Mouse (Mus musculus) megakaryocyte, embryonic 14.5 days (primary cell): ENCODE data around the gene Arhgap23.

ENCODE experiments used
- FLI1 ChIP-seq: IDR thresholded peaks from 2 replicates; pipeline ENCODE4 v1.6.1; 2012; ENCODE audit warnings: low read length, inconsistent platforms, mixed read lengths
- GATA1 ChIP-seq: IDR thresholded peaks from 3 replicates; pipeline ENCODE4 v1.6.1; 2012; ENCODE audit warnings: mixed read lengths, low read length, inconsistent platforms, borderline replicate concordance

- TF ChIP-seq GATA1, result no peak
- TF ChIP-seq FLI1, result no peak
Observed at GRCm38 (mm10) chr11:97445596-97445995, 30.3 kb downstream of the Arhgap23 start.
